Mouse (Mus musculus) lung, postnatal 10 days (tissue): ENCODE data around the gene Snn.

Source experiments
- DNase-seq: peaks from one replicate; pipeline ENCODE4 v3.0.0; 2021

The Snn gene

DNA sequence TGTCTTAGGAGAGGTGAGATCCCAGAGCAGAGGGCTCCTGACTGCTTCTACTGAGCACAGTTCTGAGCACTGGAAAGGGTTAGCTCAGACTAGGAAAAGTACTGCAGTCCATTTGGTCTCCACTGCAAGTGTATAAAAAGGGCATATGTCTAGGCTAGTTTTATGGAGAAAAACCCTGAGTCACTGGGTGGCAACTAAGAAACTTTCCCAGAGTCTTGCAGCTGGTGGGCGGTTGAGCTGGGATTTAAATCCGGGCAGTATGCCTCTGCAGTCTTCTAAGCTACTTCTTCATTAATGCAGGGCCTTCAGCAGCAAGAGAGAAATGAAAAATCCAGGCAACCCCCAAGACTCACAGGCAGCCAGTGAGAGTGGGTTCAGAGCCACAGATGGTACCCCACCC, 10.5 kb upstream of the Snn start:
- no peak for DNase-seq

DNA sequence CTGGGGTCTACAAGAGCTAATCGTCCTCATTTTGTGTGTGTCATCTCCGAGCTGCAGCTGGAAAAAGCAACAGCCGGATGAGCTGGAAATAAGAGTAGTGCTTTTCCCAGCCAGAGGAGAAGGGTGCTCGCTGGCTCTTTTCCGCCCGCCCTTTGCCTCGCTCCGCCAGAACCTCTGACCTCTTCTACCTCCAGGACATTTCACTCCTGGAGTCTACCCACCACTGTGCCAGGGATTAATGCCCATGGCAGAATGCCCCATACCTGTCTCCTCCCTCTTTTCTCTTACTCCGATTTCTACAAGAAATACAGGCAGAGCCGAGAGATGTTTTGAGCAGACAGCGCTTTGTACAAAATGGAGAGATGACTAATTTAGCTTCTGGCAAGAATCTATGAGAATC, 9.6 kb upstream of the Snn start:
- DNase-seq: no peak

DNA sequence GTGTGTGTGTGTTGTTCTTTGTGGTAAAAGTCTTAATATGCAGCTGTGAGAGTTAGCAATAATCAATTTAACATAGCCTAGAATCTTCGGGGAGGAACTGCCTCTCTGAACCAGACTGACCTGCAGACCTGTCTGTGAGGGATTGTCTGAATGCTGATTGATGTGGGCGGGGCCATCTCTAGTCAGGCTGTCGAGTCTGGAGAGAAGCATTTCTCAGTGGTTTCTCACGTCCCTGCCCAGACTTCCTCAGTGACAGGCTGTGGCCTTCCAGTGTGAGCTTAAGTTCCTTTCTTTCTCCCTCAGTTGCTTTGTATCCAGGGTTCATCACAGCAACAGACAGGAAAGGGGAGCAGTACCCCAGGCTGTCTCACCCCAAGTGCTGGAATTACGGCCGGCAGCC, 6.3 kb upstream of the Snn start:
- DNase-seq: no peak

DNA sequence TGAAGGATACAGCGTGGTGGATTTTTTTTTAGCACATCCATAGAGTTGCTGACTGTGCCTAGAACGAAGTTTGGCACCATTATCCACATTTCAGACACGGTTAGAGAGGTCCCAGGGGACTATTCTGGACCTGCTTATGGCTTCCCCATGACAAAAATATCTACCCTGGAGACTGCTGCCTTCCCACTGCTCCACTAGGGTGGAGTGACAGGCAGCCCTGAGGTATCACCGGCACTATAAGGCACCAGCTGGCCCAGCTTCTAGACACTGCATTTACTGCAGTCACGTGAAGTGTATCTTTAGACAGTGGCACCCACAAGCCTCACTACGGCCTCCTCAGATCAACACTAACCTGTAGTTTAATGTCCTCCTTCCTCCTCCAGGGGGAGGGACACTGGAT, 5.9 kb upstream of the Snn start:
- DNase-seq: no peak

DNA sequence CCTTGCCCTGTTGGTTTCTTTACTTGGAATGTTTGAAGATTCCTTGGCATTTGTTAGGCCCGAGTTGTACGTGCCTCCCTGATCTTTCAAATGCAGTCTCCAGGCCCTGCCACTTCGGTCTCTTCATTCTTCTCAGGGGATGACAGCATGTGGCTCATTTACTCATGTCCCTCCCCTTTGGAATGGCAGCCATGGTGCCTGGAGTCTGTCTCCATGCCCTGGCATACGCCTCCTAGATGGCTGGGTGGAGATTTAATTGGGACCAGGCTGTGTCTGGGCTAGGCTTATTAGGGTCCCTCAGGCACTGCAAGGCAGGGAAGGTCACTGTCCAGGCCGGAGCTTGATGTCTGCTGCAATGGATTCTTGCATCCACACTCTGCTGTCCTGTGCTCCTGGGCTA, 4.8 kb upstream of the Snn start:
- DNase-seq: no peak

DNA sequence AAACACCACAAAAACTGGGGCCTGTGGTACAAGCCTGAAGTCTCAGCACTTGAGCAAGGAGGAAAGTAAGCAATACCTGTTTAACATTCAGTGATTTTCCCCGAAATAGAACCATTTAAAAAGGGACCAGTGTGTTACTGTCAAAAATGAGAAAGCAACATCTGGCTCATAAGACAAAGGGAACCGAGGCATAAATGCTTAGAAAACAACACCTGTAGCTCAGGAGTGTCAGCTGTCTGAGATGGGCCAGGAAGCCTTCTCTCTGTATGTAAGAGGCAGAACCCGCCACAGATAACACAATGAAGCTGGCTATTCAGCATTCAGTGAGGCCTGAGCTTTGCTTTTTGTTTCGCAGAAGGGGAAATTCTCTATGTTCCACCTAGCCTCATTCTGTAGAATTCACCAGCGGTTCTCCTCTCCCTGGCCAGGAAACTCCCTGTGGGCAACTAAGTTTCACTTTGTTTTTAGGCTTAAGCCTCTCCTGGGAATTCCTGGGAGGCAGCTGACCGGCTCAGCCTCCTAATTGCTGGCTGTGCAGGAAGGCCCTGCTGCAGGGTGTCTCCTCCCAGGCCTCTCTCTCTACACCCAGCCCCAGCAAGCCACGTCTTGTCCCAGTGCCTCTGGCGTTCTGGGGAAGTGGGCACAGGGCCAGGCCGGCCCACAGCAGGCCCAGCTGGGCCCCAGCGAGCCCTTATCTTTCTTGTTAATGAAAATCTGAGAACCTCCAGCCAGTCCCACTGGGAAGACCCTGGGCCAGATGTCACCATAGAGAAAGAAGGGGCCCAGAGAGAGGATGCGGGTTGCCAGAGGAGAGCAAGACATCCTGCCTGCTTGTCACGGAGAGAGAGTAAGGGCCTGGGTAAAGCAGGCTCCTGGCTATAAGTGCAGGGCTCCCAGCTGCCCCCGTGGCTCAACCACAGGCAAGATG, 2.3 kb downstream of the Snn start:
- DNase-seq: peak; percentile 88

DNA sequence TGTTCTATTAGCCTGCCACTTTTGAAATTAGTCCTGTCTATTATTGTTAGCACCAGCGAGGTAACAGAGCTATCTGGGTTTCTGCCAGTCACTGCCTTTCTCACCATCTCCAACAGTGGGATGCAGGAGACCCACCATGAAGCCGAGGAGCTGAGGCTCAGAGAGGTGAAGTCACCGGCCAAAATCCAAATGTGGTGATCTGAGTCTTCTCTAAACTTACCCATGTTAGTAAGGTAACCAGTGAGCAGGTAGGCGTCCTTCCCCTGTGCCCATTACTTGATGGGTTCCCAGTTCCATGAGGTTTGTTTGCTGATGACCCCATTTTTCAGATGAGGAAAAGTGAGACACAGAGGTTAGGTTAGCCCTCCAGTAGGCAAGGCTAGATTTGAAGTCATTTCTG, 3.6 kb downstream of the Snn start:
- no peak for DNase-seq

DNA sequence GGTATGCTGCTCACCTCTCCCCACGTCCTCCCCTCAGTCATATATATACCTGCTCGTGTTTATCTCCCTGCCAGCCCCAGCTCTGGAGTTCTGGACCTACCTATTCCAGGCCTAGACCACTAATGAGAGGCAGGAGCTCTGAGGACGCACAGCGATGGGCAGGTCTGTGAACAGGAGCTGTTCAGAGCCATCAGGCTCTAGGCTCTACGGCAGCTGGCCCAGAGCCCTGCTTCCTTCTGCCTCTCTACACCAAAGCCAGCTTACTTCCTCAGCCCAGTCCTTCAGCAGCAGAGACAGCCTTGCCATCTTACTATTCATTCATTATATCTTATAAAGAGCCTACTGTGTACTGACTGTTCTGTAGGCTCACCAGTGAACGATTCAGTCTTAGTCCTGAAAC, 4.0 kb downstream of the Snn start:
- no peak for DNase-seq

DNA sequence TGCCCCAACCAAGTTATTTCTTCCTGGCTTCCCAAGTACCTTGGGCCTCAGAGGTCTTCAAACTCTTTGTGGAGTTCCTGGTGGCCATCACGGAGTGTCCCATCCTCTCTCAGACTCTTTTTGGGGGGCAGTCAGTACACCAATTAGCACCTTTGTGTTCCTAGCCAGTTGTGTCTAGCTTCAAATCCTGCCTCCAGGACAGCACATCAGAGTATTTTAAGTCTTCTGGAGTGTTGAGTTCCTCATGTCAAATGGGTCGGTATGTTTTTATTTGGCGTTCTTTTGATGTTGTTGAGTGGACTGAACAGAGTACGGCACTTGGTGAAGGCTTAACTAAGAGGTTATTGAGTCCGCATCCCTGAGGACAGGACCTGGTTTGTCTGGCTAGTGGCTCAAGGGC, 4.7 kb downstream of the Snn start:
- no peak for DNase-seq

DNA sequence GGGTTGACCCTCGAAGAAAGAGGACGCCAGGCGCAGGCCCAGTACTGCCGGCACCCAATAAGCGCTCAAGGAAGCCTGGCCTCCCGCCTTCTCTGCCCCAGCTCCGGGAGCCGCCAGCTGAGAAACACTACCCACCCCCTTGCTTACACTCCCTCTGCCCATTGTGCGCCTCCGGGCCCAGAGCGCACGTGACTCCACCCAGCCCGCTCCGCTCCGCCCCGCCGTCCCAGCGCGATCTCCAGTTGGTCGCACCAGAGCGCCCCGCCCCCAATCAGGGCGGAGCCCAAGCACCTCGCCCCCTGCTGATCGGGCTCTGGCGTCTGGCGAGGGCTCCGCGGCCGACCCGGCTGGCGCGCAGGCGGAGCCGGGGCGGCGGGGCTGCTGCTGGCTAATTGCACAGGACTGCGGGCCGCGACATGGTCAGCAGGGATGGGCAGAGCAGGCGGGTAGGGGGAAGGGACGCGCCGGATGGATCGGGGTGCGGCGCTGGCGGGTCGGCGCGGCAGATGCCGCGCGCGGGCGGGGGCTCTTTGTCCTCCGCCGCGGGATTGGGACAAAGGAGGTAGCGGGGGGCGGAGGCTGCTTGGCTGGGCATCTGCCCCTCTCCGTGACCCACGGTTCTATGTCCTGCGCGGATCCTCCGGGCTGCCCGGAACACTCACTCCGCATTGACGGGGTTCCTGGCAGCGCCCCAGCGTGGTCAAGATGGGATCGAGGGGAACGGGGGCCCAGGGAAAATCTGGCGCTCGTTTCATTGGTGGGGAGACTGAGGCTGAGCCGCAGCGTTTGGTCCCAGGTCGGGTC, 5.5 kb downstream of the Snn start, which contains the start of gene Litaf:
TSS of gene Litaf (minus strand) at position 129 of the 804 bp plus-strand sequence.
- DNase-seq: peak; percentile 99

DNA sequence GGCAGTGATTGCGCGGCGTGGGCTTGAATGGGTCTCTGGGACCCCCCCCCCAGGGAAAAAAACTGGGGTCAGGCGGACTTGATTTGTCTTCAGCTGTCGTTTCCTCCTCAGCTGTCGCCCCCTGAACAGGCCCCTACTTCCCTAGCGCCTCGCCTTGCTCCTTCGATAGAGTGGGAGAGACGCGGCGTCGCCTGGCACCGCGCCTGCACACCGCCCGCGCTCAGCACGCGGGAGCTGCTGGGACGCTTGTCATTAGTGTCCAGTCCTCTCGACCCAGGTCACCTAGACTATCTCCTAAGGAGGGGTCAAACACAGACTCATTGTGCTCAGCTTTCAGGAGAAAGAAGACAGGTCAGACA, 6.1 kb downstream of the Snn start:
- DNase-seq: peak; percentile 75

DNA sequence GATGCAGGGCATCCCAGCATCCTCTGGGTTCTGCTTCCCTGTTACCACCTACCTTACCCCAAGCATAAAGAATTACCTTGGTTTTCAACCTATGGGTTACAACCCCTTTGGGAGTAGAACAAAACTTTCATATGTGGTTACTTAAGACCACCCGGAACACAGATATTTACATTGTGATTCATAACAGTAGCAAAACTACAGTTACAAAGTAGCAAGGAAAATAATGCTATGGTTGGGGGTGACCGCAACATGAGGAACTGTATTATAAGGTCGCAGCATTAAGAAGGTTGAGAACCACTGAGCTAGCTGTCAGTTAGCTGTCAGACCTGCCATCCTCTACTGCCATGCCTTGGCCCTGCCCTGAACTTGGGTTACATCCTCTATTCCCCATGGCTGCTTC, 7.9 kb downstream of the Snn start:
- DNase-seq: no peak

DNA sequence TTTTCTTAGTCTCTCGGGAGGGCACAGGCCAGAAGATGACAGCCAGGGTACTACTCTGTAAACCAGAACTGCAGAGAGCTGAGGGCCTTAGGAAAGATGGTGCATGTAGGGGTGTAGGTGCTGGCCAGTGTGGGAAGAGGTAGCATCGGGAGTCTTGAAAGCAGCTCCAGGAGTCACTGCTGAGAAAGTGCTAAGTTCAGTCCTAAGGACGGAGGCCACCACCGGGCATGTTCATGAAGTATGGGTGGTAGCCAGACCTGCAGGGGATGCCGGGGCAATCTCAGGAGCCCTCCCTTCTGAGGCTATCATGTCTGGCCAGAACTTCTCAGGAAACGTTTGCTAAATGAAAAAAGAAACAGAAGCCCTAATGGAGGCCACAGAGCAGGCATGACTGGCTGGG, 8.5 kb downstream of the Snn start:
- no peak for DNase-seq

DNA sequence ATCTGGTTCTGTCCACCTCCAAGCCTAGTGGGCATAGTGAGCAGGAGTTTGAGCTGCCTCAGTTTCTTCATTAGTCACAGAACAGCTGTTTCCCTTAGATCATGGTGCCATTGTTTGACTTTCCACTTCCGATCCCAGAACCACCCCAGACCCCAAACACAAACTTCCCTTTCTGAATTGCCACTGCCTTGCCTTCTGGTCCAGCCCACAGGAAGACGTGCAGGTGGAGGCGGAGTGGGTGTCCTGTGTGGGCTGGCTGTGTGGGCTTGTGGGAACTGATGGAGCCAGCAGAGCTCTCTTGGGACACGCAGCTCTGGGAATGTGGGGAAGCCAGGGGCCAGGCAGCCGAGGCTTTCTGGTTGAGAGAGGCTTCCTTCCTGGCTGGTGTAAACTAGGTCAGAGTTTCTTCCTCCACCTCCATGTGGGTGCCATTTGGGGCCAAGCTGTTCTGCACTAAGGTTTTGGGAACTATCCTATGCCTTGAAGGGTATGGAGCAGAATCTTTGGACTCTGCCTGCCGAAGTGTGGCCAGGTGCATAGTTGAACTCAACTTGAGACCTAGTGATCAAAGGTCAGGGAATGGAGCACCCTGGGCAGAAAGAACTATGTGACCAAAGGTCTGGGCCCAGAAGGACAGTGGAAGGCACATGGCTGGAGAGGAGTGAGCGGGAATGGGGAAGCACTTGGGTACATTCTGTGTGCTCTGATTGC, 9.1 kb downstream of the Snn start:
- peak; percentile 61 for DNase-seq

DNA sequence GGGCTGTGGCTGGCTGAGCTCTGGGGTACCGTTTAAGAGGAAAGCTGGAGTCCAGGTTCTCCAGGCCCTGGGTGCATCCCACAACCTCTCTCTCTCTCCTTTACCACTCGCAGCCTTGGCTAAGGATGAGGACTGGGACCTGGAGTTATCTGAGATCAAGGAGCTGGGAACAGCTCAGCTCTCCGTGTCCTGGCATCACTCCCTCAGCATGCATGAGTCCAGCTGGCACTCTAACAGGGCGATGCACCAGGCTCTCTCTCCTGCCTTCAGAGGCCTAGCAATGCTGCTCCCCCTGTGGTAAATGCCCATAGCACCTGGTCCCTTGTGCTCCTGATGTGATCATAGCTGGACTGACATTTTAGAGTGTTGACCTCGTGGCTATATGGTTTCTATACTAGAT, 10.4 kb downstream of the Snn start:
- DNase-seq: no peak

DNA sequence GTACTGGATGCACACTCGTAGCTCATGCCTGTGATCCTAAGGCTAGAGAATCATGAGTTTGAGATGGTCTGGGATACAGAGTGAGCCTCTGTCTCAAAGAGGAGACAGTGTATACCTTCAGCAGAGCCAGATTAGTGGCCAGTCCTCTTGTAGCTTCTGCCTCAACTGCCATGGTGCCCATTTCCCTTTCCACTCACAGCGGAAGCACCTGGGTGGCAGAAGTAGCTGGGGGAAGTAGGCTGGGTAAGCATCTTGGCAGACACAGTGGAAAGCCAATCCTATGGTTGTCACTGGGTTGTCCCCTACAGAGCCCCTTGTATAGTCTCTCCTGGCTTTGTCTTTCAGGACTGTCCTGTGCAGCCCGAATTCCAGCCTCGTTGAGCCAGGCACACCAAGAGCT, 11.1 kb downstream of the Snn start:
- DNase-seq: no peak

DNA sequence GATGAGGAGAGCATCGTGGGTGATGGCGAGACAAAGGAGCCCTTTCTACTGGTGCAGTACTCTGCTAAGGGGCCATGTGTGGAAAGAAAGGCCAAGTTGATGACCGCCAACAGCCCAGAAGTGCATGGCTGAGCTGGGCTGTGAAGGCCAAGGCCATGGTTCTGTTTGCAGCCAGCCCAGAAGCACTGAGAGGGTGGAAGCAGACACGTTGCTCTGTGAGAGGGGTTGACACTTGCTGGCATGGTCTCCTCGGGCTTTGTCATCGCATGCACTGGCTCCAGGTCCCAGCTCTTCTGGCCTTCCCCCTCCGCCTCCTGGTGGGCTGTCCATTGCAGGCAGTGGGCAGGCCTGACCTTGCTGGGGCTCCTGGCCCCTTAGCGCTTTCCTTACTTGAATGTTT, 11.7 kb downstream of the Snn start:
- no peak for DNase-seq

DNA sequence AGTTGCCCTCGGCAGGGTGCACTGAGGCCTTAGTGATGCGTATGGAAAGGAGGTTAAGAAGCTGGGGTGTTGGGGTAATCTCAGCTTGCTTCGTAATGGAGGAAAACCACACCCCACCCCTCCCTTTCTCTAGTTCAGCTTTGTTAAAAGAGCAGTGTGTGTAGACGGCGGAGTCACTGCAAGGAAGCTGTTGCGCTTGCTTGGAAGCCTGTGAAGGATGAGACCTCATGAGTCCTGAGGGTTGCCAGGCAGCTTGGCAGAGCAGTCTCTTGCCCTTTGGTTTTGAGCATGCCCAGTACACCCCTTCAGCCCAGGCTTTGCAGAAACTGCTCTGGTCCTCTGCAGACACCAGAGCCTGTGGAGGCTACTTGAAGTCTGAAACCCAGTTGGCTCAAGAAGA, 12.3 kb downstream of the Snn start:
- no peak for DNase-seq

DNA sequence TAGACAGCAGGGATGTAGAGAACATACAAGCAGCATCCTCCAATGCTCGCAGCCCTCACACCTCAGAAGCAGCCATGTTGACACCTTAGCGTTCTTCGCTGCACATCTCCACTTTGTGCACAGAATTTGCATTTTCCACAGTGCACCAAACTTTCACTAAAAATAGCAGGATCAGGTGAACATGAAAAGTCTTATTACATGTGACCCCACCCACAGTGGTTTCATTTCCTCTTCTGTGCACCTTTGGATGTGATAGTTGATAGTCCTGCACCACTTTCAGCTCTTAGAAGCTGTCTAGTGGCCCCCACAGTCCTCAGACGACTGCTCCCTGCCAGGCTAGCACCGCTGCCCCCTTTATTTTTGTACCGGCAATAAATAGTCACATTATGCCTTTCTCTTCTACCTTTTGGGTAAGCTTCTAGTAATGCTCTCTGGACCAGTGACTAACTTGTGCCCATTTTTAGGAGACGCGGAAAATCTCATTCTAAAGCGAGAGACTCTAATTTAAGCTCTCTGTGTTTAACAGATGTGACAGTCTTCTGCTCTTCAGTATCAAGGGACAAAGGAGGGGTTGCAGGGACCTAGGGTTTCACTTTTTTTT, 17.0 kb downstream of the Snn start:
- no peak for DNase-seq

DNA sequence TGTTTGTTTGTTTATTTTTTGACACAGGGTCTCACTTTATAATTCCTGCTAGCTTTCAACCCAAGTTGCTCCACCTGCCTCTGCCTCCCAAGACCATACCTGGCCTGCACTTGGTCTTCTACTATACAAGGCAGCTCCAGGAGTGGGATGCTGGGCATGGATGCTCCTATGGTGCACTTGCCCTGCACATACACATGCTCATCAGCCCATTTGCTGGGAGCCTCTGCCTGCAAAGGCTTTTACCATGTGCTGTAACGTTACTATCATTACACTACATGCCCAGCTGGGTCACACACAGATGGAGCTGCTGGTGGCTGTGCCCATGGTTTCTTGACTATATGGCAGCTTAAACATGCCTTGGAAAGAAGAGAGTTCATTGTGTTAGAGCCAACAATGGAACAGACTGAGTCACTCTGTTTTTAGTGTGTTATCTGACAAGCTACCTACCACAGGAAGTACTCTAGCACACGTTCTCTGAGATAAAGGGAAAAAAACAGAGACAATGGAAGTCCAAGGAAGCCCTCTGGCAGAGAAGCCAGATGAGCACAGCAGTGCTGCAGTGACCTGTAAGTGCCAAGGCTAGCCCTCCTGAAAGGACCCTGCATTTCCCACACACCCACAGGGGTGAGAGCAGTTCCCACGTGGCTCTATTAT, 17.6 kb downstream of the Snn start:
- no peak for DNase-seq

DNA sequence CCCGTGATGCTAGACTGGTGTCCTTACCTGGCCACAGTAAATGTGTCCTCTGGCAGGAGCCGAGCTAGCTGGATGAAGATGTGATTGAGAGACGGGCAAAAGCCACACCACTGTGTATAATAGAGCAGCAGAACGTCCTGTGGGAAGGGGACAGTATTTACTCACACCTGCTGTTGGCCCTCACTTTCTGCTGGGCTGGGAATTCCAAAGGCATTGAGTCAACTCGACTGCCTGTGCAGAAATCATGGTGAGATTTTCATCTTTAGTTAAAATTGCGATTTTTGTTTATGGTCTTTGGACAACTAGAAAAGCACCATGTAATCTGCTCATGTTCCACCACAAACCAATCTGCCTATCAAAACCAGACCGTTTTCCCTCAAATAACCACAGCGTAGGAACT, 23.4 kb downstream of the Snn start:
- no peak for DNase-seq

DNA sequence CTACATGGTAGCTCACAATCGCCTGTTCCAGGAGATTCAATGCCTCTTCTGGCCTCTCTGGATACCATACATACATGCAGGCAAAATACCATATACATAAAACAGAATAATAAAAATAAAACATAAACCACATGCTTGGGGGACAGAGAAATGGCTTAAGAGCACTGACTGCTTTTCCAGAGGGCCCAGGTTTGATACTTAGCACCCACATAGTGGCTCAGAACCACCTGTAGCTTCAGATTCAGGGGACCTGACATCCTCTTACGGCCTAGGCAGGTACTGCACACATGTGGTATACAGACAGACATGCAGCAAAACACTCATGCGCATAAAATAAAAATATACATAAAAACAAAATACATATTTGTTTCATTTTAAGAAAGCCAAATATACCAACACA, 25.6 kb downstream of the Snn start:
- no peak for DNase-seq
